Comparison of ENCODE assay signal across 24 mouse cellular contexts in genomic region chr1:83285866-83286265, GRCm38 (mm10).
A peak's percentile ranks its signal among the peaks of the same experiment; 100 is the strongest.
DNase-seq lines count a peak whose midpoint lies in the region; ATAC-seq lines count a peak whose summit lies in the region.
"Had no signal": no experiment of that assay in that cellular context is flagged by ENCODE, and none has a peak within 500 bp of the region (broad histone marks: within the 10 kb centered on the region; RNA-seq: fewer than 3 reads in every experiment).

No protein-coding gene starts in this region.

- H3K4me3 ChIP-seq in embryonic facial prominence, embryonic 11.5 days (ENCODE audit: low read depth, low read length) = no peak overlapping the region
- no peak overlapping the region for H3K4me3 ChIP-seq in embryonic facial prominence, embryonic 10.5 days
- no peak overlapping the region for H3K4me3 ChIP-seq in embryonic facial prominence, embryonic 12.5 days
- H3K4me3 ChIP-seq: embryonic facial prominence, embryonic 15.5 days; erythroblast, embryonic 14.5 days; forebrain, embryonic 10.5 days; forebrain, embryonic 12.5 days had no signal

- no peaks in the 10 kb centered on the region for H3K36me3 ChIP-seq in embryonic facial prominence, embryonic 11.5 days (replicated peaks; ENCODE audit: control insufficient read depth, insufficient read depth, low read depth, low read length)
- no peaks in the 10 kb centered on the region for H3K36me3 ChIP-seq in embryonic facial prominence, embryonic 10.5 days (replicated peaks)
- H3K36me3 ChIP-seq in embryonic facial prominence, embryonic 12.5 days = no peaks in the 10 kb centered on the region
- H3K36me3 ChIP-seq: embryonic facial prominence, embryonic 15.5 days; forebrain, embryonic 10.5 days; forebrain, embryonic 12.5 days had no signal

- no peaks in the 10 kb centered on the region for H3K4me1 ChIP-seq in embryonic facial prominence, embryonic 11.5 days (ENCODE audit: control insufficient read depth, insufficient read depth, low read length)
- peaks cover 7% of the 10 kb centered on the region; the same call in 1 of the 2 replicates for H3K4me1 ChIP-seq in embryonic facial prominence, embryonic 10.5 days
- H3K4me1 ChIP-seq in embryonic facial prominence, embryonic 12.5 days = no peaks in the 10 kb centered on the region
- H3K4me1 ChIP-seq: embryonic facial prominence, embryonic 15.5 days; forebrain, embryonic 10.5 days; forebrain, embryonic 12.5 days had no signal

- no peak overlapping the region for H3K9ac ChIP-seq in embryonic facial prominence, embryonic 11.5 days (replicated peaks; ENCODE audit: low read length)
- H3K9ac ChIP-seq in embryonic facial prominence, embryonic 12.5 days = no peak overlapping the region
- H3K9ac ChIP-seq: embryonic facial prominence, embryonic 15.5 days; forebrain, embryonic 12.5 days had no signal

- H3K9me3 ChIP-seq in embryonic facial prominence, embryonic 11.5 days (replicated peaks; ENCODE audit: control insufficient read depth, low read length) = no peaks in the 10 kb centered on the region
- no peaks in the 10 kb centered on the region for H3K9me3 ChIP-seq in embryonic facial prominence, embryonic 10.5 days
- no peaks in the 10 kb centered on the region for H3K9me3 ChIP-seq in embryonic facial prominence, embryonic 12.5 days
- H3K9me3 ChIP-seq: embryonic facial prominence, embryonic 15.5 days; forebrain, embryonic 10.5 days; forebrain, embryonic 12.5 days had no signal

- no peak overlapping the region for H3K27ac ChIP-seq in embryonic facial prominence, embryonic 11.5 days (replicated peaks; ENCODE audit: low read depth, low read length)
- H3K27ac ChIP-seq in embryonic facial prominence, embryonic 10.5 days (replicated peaks) = no peak overlapping the region
- H3K27ac ChIP-seq in embryonic facial prominence, embryonic 12.5 days = no peak overlapping the region
- H3K27ac ChIP-seq: embryonic facial prominence, embryonic 15.5 days; forebrain, embryonic 10.5 days; forebrain, embryonic 12.5 days had no signal

- H3K4me2 ChIP-seq in embryonic facial prominence, embryonic 11.5 days (ENCODE audit: low read depth, low read length) = no peak overlapping the region
- no peak overlapping the region for H3K4me2 ChIP-seq in embryonic facial prominence, embryonic 12.5 days (replicated peaks)
- H3K4me2 ChIP-seq: embryonic facial prominence, embryonic 15.5 days; forebrain, embryonic 12.5 days had no signal

- no peaks in the 10 kb centered on the region for H3K27me3 ChIP-seq in embryonic facial prominence, embryonic 11.5 days (ENCODE audit: control insufficient read depth, insufficient read depth, low read length)
- H3K27me3 ChIP-seq in embryonic facial prominence, embryonic 10.5 days (replicated peaks; ENCODE audit: low read depth, poor library complexity, severe bottlenecking) = no peaks in the 10 kb centered on the region
- H3K27me3 ChIP-seq in embryonic facial prominence, embryonic 12.5 days = no peaks in the 10 kb centered on the region
- H3K27me3 ChIP-seq: embryonic facial prominence, embryonic 15.5 days; forebrain, embryonic 12.5 days had no signal

- peak; percentile 22 for DNase-seq in embryonic facial prominence, embryonic 11.5 days (ENCODE audit: low spot score)
- no peak for DNase-seq in embryonic facial prominence, embryonic 10.5 days (ENCODE audit: low spot score)
- DNase-seq in retina, embryonic 14.5 days (ENCODE audit: low spot score) = peak; percentile 85
- DNase-seq in retina, postnatal 7 days (ENCODE audit: low read depth, low spot score) = peak; percentile 16
- DNase-seq in left cerebral cortex, postnatal 14 days (ENCODE audit: low spot score in 2 of 2) = no peak
- DNase-seq in frontal cortex, postnatal 36 days (ENCODE audit: low spot score in 2 of 2) = no peak
- no peak for DNase-seq in right cerebral cortex, adult 2 months (ENCODE audit: low spot score in 2 of 2)
- DNase-seq: adrenal gland, adult 2 months; adrenal gland, postnatal 10 days; adrenal gland, postnatal 25 days; cerebellum, adult 11 months; cerebellum, adult 18-20 months; cerebellum, adult 8-10 months; cerebellum, adult 9-11 months; cerebellum, postnatal 14 days; cerebellum, postnatal 36 days had no signal

- no peak for ATAC-seq in embryonic facial prominence, embryonic 11.5 days (replicated peaks; ENCODE audit: insufficient number of reproducible peaks, low FRiP score, low TSS enrichment, low read depth)
- 0 out of 2 replicates have a peak, but pooled peaks have one; percentile 6 for ATAC-seq in embryonic facial prominence, embryonic 12.5 days (ENCODE audit: insufficient number of reproducible peaks, insufficient read depth, low FRiP score, low TSS enrichment)
- ATAC-seq: forebrain, embryonic 14.5 days; forebrain, embryonic 16.5 days; Patski had no signal

- WGBS in embryonic facial prominence, embryonic 11.5 days = 44% methylated on average over 7 of the region's 7 CpGs
- WGBS in embryonic facial prominence, embryonic 10.5 days = 43% methylated on average over 7 of the region's 7 CpGs
- 41% methylated on average over 7 of the region's 7 CpGs for WGBS in embryonic facial prominence, embryonic 12.5 days

- intact Hi-C loops in left cerebral cortex, postnatal 14 days (cut with DNase I) = no loop called here

Comparison
In these comparisons a context has a peak if more than half of its experiments do, and no peak if none do; other contexts are left out.
1. DNase-seq: peak in embryonic facial prominence, embryonic 11.5 days (single experiment), retina, embryonic 14.5 days (single experiment) and retina, postnatal 7 days (single experiment); none in embryonic facial prominence, embryonic 10.5 days (single experiment), left cerebral cortex, postnatal 14 days (0 of 2), frontal cortex, postnatal 36 days (0 of 2) and right cerebral cortex, adult 2 months (0 of 2).